Mouse (Mus musculus) gonadal fat pad, adult 2 months (tissue): ENCODE measurements around the gene Bhlha9. TPM values are rescaled to one million over a fixed set of nuclear protein-coding genes. Genes with fewer than 3 reads are reported as not detected.
"Not testable (repeated sequence)": the region's sequence is repeated elsewhere in the genome, so short reads cannot be mapped to it uniquely, and the experiment has no call there.

ENCODE experiments used
- DNase-seq: peaks from one replicate; pipeline ENCODE4 v3.0.0-alpha.2; 2012; ENCODE audit warnings: low read depth
- polyA plus RNA-seq: library from polyadenylated mRNA; depleted of rRNA; stranded (reverse); fragments of >200 nt; gene quantifications from 2 replicates; pipeline ENCODE4 v1.2.3, GENCODE M21; 2012; rRNA removed

The Bhlha9 gene
- polyA plus RNA-seq, 1 experiment: not detected

GRCm38 (mm10) chr11:76661790-76662468 lies 10.3 kb upstream of the Bhlha9 start:
- no peak for DNase-seq

GRCm38 (mm10) chr11:76666002-76666649 lies 6.1 kb upstream of the Bhlha9 start:
- DNase-seq: no peak

GRCm38 (mm10) chr11:76667807-76668206 lies 4.5 kb upstream of the Bhlha9 start:
- DNase-seq: no peak

- no peak for DNase-seq
Observed at GRCm38 (mm10) chr11:76672561-76673384, 503 bp downstream of the Bhlha9 start.

GRCm38 (mm10) chr11:76674199-76674598 lies 1.9 kb downstream of the Bhlha9 start:
- no peak for DNase-seq

- no peak for DNase-seq
Observed at GRCm38 (mm10) chr11:76674704-76675103, 2.4 kb downstream of the Bhlha9 start.

GRCm38 (mm10) chr11:76679508-76679907 lies 7.2 kb downstream of the Bhlha9 start, which contains the start of gene Trarg1:
Gene Trarg1 (plus strand): TSS chr11:76679808.
- not testable (repeated sequence) for DNase-seq

GRCm38 (mm10) chr11:76685604-76686003 lies 13.3 kb downstream of the Bhlha9 start:
- no peak for DNase-seq

GRCm38 (mm10) chr11:76692096-76692495 lies 19.8 kb downstream of the Bhlha9 start:
- no peak for DNase-seq

GRCm38 (mm10) chr11:76695810-76696209 lies 23.5 kb downstream of the Bhlha9 start:
- DNase-seq: no peak

- no peak for DNase-seq
Observed at GRCm38 (mm10) chr11:76699626-76700025, 27.4 kb downstream of the Bhlha9 start.

GRCm38 (mm10) chr11:76707656-76708055 lies 35.4 kb downstream of the Bhlha9 start:
- DNase-seq: no peak

- peak; percentile 41 for DNase-seq
Observed at GRCm38 (mm10) chr11:76708066-76708465, 35.8 kb downstream of the Bhlha9 start.

- DNase-seq: no peak
Observed at GRCm38 (mm10) chr11:76708881-76709280, 36.6 kb downstream of the Bhlha9 start.

GRCm38 (mm10) chr11:76709625-76710452 lies 37.6 kb downstream of the Bhlha9 start:
- peak; percentile 37 for DNase-seq

- no peak for DNase-seq
Observed at GRCm38 (mm10) chr11:76717000-76717399, 44.7 kb downstream of the Bhlha9 start.

Other genes with a start within 250 kb of the Bhlha9 start
- 39.9 and 44.5 TPM in 2 replicates for gene Abr, start 50.2 kb upstream of the Bhlha9 start, polyA plus RNA-seq
- gene Trarg1, start 7.3 kb downstream of the Bhlha9 start, polyA plus RNA-seq: 36.6 and 49.2 TPM in 2 replicates
- gene Gosr1, start 91.1 kb downstream of the Bhlha9 start, polyA plus RNA-seq: 21.2 and 21.5 TPM in 2 replicates
- 31.4 and 34.0 TPM in 2 replicates for gene Cpd, start 174.5 kb downstream of the Bhlha9 start, polyA plus RNA-seq
- 0.39 and 0.62 TPM in 2 replicates for gene Tmigd1, start 229.7 kb downstream of the Bhlha9 start, polyA plus RNA-seq